Mouse (Mus musculus): Measurements from ENCODE around the gene Prr12. TPM values are rescaled to one million over a fixed set of nuclear protein-coding genes. Genes with fewer than 3 reads are reported as not detected.
"Not testable (repeated sequence)": the region's sequence is repeated elsewhere in the genome, so short reads cannot be mapped to it uniquely, and the experiment has no call there.

Prr12 gene
- 14.6 and 15.5 TPM in 2 replicates for polyA plus RNA-seq (2012; rRNA removed)

DNA sequence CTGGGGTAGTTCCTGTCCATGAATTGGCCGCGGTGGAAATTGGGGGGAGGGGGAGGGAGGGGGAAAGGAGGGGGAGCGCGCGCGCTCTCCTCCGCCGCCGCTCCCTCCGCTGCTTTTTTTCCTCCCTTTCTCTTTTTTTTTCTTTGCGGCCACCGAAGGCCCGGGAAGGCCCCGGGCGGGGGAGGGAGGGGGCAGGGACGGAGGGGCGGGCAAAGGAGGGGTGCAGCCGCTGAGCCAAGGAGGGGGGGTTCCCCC, at the start of gene Prr12:
TSS of gene Prr12 (minus strand) at position 20 of the 255 bp plus-strand sequence.
- TF ChIP-seq CTCF (IDR thresholded peaks at IDR 0.05; ENCODE audit: extremely low read depth, insufficient read depth, low read length): no peak
- TF ChIP-seq POLR2A (IDR thresholded peaks at IDR 0.05; ENCODE audit: extremely low read depth, insufficient read depth, low read length): no peak
- H3K4me3 ChIP-seq (ENCODE audit: insufficient read depth, low read length): peak within 1 kb of the TSS; percentile 47
- no peaks in the 10 kb centered on the region for H3K4me1 ChIP-seq (ENCODE audit: control insufficient read depth, insufficient read depth, low read length)
- peak within 1 kb of the TSS; percentile 98 for H3K27ac ChIP-seq (ENCODE audit: insufficient read depth, low read length)

- Histone ChIP-seq H3K27ac (ENCODE audit: insufficient read depth, low read length) (no peak overlapping the region), H3K4me1 (ENCODE audit: control insufficient read depth, insufficient read depth, low read length) (no peaks in the 10 kb centered on the region), H3K4me3 (ENCODE audit: insufficient read depth, low read length) (peak overlapping the region; percentile 26; the same call in 1 of the 2 replicates)
- TF ChIP-seq CTCF (IDR thresholded peaks at IDR 0.05; ENCODE audit: extremely low read depth, insufficient read depth, low read length): no peak
- no peak for TF ChIP-seq POLR2A (IDR thresholded peaks at IDR 0.05; ENCODE audit: extremely low read depth, insufficient read depth, low read length)
Observed at GRCm38 (mm10) chr7:45102441-45102840, 49.8 kb upstream of the Prr12 start.

DNA sequence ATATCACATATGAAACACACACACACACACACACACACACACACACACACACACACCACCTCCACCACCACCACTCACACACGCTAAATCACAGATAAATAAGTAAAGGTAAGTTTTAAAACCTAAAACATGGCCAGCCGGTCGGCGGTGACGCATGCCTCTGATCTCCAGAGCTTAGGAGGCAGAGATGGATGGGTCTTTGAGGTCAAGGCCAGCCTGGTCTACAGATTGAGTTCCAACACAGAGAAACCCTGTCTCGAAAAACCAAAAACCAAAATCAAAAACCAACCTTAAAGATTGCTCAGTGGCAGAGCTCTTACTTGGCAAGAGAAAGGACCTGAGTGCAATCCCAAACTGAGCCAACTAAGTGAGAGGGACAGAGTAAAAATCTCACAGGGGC, 47.4 kb upstream of the Prr12 start:
- Histone ChIP-seq H3K27ac (ENCODE audit: insufficient read depth, low read length) (no peak overlapping the region), H3K4me1 (ENCODE audit: control insufficient read depth, insufficient read depth, low read length) (no peaks in the 10 kb centered on the region), H3K4me3 (ENCODE audit: insufficient read depth, low read length) (no peak overlapping the region)
- no peak for TF ChIP-seq POLR2A (IDR thresholded peaks at IDR 0.05; ENCODE audit: extremely low read depth, insufficient read depth, low read length)
- no peak for TF ChIP-seq CTCF (IDR thresholded peaks at IDR 0.05; ENCODE audit: extremely low read depth, insufficient read depth, low read length)

- Histone ChIP-seq H3K27ac (ENCODE audit: insufficient read depth, low read length) (no peak overlapping the region), H3K4me1 (ENCODE audit: control insufficient read depth, insufficient read depth, low read length) (no peaks in the 10 kb centered on the region), H3K4me3 (ENCODE audit: insufficient read depth, low read length) (no peak overlapping the region)
- no peak for TF ChIP-seq POLR2A (IDR thresholded peaks at IDR 0.05; ENCODE audit: extremely low read depth, insufficient read depth, low read length)
Observed at GRCm38 (mm10) chr7:45098541-45099240, 46.0 kb upstream of the Prr12 start.

GRCm38 (mm10) chr7:45097479-45097878, 44.8 kb upstream of the Prr12 start:
- Histone ChIP-seq H3K4me3 (ENCODE audit: insufficient read depth, low read length) (no peak overlapping the region), H3K4me1 (ENCODE audit: control insufficient read depth, insufficient read depth, low read length) (no peaks in the 10 kb centered on the region), H3K27ac (ENCODE audit: insufficient read depth, low read length) (no peak overlapping the region)
- TF ChIP-seq POLR2A (IDR thresholded peaks at IDR 0.05; ENCODE audit: extremely low read depth, insufficient read depth, low read length) (no peak), CTCF (IDR thresholded peaks at IDR 0.05; ENCODE audit: extremely low read depth, insufficient read depth, low read length) (no peak)

- not testable (repeated sequence) for H3K4me3 ChIP-seq (ENCODE audit: insufficient read depth, low read length); H3K27ac ChIP-seq (ENCODE audit: insufficient read depth, low read length); H3K4me1 ChIP-seq (ENCODE audit: control insufficient read depth, insufficient read depth, low read length)
Observed at GRCm38 (mm10) chr7:45095965-45096364, 43.3 kb upstream of the Prr12 start.

- TF ChIP-seq CTCF (IDR thresholded peaks at IDR 0.05; ENCODE audit: extremely low read depth, insufficient read depth, low read length): no peak
- TF ChIP-seq POLR2A (IDR thresholded peaks at IDR 0.05; ENCODE audit: extremely low read depth, insufficient read depth, low read length): no peak
- no peak overlapping the region for H3K4me3 ChIP-seq (ENCODE audit: insufficient read depth, low read length)
- no peaks in the 10 kb centered on the region; the same call in 1 of the 2 replicates for H3K4me1 ChIP-seq (ENCODE audit: control insufficient read depth, insufficient read depth, low read length)
- H3K27ac ChIP-seq (ENCODE audit: insufficient read depth, low read length): no peak overlapping the region
Observed at GRCm38 (mm10) chr7:45095367-45095766, 42.7 kb upstream of the Prr12 start.

DNA sequence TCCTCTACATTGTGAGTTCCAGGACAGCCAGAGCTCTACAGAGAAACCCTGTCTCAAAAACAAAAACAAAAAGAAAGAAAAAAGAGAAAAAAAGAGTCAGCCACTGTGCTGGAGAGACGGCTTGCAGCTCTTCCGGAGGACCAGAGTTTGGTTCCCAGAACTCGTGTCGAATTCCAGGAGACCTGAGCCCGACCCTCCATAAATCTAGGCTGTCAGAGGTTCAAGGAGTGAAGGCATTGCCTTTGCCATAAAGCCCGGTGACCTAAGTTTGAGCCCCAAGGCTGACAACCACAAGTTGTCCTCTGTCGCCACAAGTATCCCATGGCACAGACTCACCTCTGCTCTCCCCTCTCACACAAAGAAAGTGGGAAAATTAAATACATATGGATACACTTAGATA, 41.4 kb upstream of the Prr12 start:
- TF ChIP-seq POLR2A (IDR thresholded peaks at IDR 0.05; ENCODE audit: extremely low read depth, insufficient read depth, low read length) (no peak), CTCF (IDR thresholded peaks at IDR 0.05; ENCODE audit: extremely low read depth, insufficient read depth, low read length) (no peak)
- Histone ChIP-seq H3K4me3 (ENCODE audit: insufficient read depth, low read length) (no peak overlapping the region), H3K4me1 (ENCODE audit: control insufficient read depth, insufficient read depth, low read length) (no peaks in the 10 kb centered on the region; the same call in 1 of the 2 replicates), H3K27ac (ENCODE audit: insufficient read depth, low read length) (no peak overlapping the region)

GRCm38 (mm10) chr7:45093516-45093905, 40.8 kb upstream of the Prr12 start:
- Histone ChIP-seq H3K4me3 (ENCODE audit: insufficient read depth, low read length) (no peak overlapping the region), H3K27ac (ENCODE audit: insufficient read depth, low read length) (no peak overlapping the region), H3K4me1 (ENCODE audit: control insufficient read depth, insufficient read depth, low read length) (no peaks in the 10 kb centered on the region; the same call in 1 of the 2 replicates)
- TF ChIP-seq CTCF (IDR thresholded peaks at IDR 0.05; ENCODE audit: extremely low read depth, insufficient read depth, low read length): no peak
- no peak for TF ChIP-seq POLR2A (IDR thresholded peaks at IDR 0.05; ENCODE audit: extremely low read depth, insufficient read depth, low read length)

DNA sequence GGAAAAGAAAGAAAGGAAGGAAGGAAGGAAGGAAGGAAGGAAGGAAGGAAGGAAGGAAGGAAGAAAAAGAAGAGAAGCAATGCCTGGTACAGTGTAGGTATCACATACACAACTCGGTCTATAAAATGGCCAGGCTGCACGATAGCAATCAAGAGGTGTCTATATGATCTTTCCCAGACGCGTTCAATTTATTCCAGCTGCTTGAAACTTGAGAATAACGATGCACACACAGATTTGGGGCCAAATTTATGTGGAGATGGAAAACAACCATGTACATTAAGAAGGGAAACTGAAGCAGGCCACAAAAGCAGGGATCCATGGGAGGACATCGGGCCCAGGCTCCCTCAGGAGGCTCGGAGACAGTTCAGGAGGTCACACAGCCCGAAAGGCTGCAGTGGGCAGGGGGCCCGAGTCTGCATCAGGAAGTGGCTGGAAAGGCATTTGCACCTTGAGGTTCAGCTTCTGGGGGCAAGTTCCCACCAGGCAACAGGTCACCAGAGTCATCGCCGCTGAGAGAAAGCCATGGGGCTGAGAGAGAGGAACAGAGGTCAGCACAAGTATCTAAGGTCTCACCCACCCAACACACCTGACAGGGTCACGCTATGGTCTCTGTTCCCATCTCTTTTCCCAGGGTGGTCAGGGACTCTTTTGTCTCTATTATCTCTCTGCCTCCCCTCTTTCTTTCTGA, 40.3 kb upstream of the Prr12 start:
- no peak overlapping the region for H3K27ac ChIP-seq (ENCODE audit: insufficient read depth, low read length)
- H3K4me3 ChIP-seq (ENCODE audit: insufficient read depth, low read length): no peak overlapping the region

More for the DNA sequence above, 40.3 kb upstream of the Prr12 start:
- no peaks in the 10 kb centered on the region; the same call in 1 of the 2 replicates for H3K4me1 ChIP-seq (ENCODE audit: control insufficient read depth, insufficient read depth, low read length)
- TF ChIP-seq POLR2A (IDR thresholded peaks at IDR 0.05; ENCODE audit: extremely low read depth, insufficient read depth, low read length) (no peak), CTCF (IDR thresholded peaks at IDR 0.05; ENCODE audit: extremely low read depth, insufficient read depth, low read length) (no peak)

Data from cortical plate, adult 2 months (tissue).